Mouse (Mus musculus) embryonic fibroblast, embryonic 13.5 days (primary cell): ENCODE results near the gene Trim17.

Source experiments
- CTCF ChIP-seq: IDR thresholded peaks from 2 replicates; pipeline ENCODE4 v1.5.1; 2011; ENCODE audit warnings: mild to moderate bottlenecking, control low read depth, low read length, moderate library complexity, borderline replicate concordance; ENCODE audit not compliant: insufficient read depth
- POLR2A ChIP-seq: IDR thresholded peaks from 2 replicates; pipeline ENCODE4 v1.6.1; 2011; ENCODE audit warnings: low read depth, mild to moderate bottlenecking, control low read depth, low read length, moderate library complexity

DNA sequence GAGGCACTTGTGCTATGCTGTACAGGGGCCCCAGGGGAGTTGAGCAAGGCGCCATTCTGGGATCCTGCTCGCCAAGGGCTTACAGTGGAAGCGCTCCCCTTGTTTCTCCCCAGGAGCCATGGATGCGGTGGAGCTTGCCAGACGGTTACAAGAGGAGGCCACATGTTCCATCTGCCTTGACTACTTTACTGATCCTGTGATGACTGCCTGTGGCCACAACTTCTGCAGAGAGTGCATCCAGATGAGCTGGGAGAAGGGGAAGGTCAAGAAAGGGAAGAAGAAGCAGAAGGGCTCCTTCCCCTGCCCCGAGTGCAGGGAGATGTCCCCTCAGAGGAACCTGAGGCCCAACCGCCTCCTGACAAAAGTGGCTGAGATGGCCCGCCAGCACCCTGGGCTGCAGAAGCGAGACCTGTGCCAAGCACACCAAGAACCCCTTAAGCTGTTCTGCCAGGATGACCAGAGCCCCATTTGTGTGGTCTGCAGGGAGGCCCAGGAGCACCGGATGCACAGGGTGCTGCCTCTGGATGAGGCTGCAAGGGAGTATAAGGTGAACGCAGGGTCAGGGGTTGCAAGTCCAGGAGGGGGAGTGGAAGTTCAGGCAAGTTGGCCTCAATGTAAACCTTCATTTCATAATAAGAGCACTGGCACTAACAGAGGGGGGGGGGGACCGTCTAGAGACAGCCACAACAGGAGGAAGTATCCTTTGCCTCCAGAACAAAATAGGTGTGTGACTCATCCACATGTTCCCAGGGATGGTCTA, 10.7 kb downstream of the Trim17 start:
- no peak for TF ChIP-seq POLR2A
- TF ChIP-seq CTCF = no peak
